Mouse (Mus musculus) C2C12 (cell line): ENCODE results near the gene Mecr.

Experiments used
- CEBPB ChIP-seq: IDR thresholded peaks from one replicate; pipeline ENCODE4 v1.6.1; 2011; ENCODE audit warnings: low read depth, mild to moderate bottlenecking, control low read depth, moderate library complexity
- CTCF ChIP-seq: IDR thresholded peaks from one replicate; pipeline ENCODE4 v1.5.1; 2011; ENCODE audit not compliant: control insufficient read depth, insufficient read depth, insufficient read length
- MYOD1 ChIP-seq: IDR thresholded peaks from one replicate; pipeline ENCODE4 v1.6.1; 2011; ENCODE audit warnings: low read depth; ENCODE audit not compliant: control insufficient read depth, insufficient read length

- TF ChIP-seq CEBPB = no peak
- TF ChIP-seq CTCF = no peak
- TF ChIP-seq MYOD1 = no peak
These were observed 11.7 kb upstream of the Mecr start for GRCm38 (mm10) chr4:131831546-131832045.
